Mouse (Mus musculus) lung, postnatal 0 days (tissue): ENCODE results near the gene Fam71f1. TPM values are rescaled to one million over a fixed set of nuclear protein-coding genes. Genes with fewer than 3 reads are reported as not detected.

ENCODE experiments used
- ATAC-seq: fragments of 200-750 bp; cut with Nextera tagmentation; 2 replicates; pipeline ENCODE4 v1.8.0; 2017; ENCODE audit warnings: moderate library complexity
- DNase-seq: peaks from one replicate; pipeline ENCODE4 v3.0.0-alpha.2; 2016; ENCODE audit warnings: low spot score
- H3K27ac ChIP-seq: fragments of 300-500 bp; sonication (generic); 2 replicates; pipeline ENCODE4 v1.5.1; 2014; ENCODE audit warnings: antibody characterized with exemption, mild to moderate bottlenecking, low read length, mixed read lengths
- H3K27me3 ChIP-seq: fragments of 300-500 bp; sonication (generic); replicated peaks from 2 replicates; pipeline ENCODE4 v1.6.1; 2014; ENCODE audit warnings: low read length, mixed read lengths; ENCODE audit not compliant: insufficient read depth
- H3K36me3 ChIP-seq: fragments of 300-500 bp; sonication (generic); 2 replicates; pipeline ENCODE4 v1.6.1; 2014; ENCODE audit warnings: low read length, mixed read lengths; ENCODE audit not compliant: insufficient read depth
- H3K4me1 ChIP-seq: fragments of 300-500 bp; sonication (generic); 2 replicates; pipeline ENCODE4 v1.6.1; 2014; ENCODE audit warnings: antibody characterized with exemption, low read depth, low read length, mixed read lengths; ENCODE audit not compliant: insufficient read depth
- H3K4me2 ChIP-seq: fragments of 300-500 bp; sonication (generic); replicated peaks from 2 replicates; pipeline ENCODE4 v1.6.1; 2014; ENCODE audit warnings: low read depth, mild to moderate bottlenecking, low read length, moderate library complexity, mixed read lengths
- H3K4me3 ChIP-seq: fragments of 300-500 bp; sonication (generic); 2 replicates; pipeline ENCODE4 v1.5.1; 2014; ENCODE audit warnings: low read depth, low read length
- H3K9ac ChIP-seq: fragments of 300-500 bp; sonication (generic); replicated peaks from 2 replicates; pipeline ENCODE4 v1.6.1; 2014; ENCODE audit warnings: low read depth, mild to moderate bottlenecking
- H3K9me3 ChIP-seq: fragments of 300-500 bp; sonication (generic); 2 replicates; pipeline ENCODE4 v1.6.1; 2016; ENCODE audit warnings: low read length, mixed read lengths
- CTCF ChIP-seq: IDR thresholded peaks from 2 replicates; pipeline ENCODE4 v1.5.1; 2016; ENCODE audit warnings: antibody characterized with exemption, mild to moderate bottlenecking
- EP300 ChIP-seq: IDR thresholded peaks from 2 replicates; pipeline ENCODE4 v1.6.1; 2016; ENCODE audit warnings: antibody characterized with exemption, mild to moderate bottlenecking, control low read depth
- WGBS: fragments of 180-500 bp; shearing (Covaris S2); extraction: QIAGEN DNeasy Blood & Tissue Kit; methylation state at CpG from one replicate; pipeline ENCODE4 v1.1.7; 2014; 5-methylcytosine and 5-hydroxymethylcytosine counted together
- polyA plus RNA-seq: library from polyadenylated mRNA; unstranded; fragments of >200 nt; fragmentation: Nextera tagmentation; extraction: Ambion mirVana; gene quantifications from 2 replicates; pipeline ENCODE4 v1.2.1, GENCODE M21; 2015

The Fam71f1 gene
- polyA plus RNA-seq, 1 experiment from 2014 or later = not detected

- Histone ChIP-seq H3K4me2 (no peak overlapping the region), H3K9ac (no peak overlapping the region), H3K4me1 (no peaks in the 10 kb centered on the region; the same call in 1 of the 2 replicates), H3K9me3 (no peaks in the 10 kb centered on the region), H3K27me3 (no peaks in the 10 kb centered on the region), H3K4me3 (no peak overlapping the region), H3K27ac (no peak overlapping the region), H3K36me3 (no peaks in the 10 kb centered on the region)
- TF ChIP-seq CTCF (no peak), EP300 (no peak)
- no peak for DNase-seq
- 49% methylated on average over 2 of the region's 2 CpGs for WGBS
- no peak for ATAC-seq
Observed at GRCm38 (mm10) chr6:29382442-29382841, 63.5 kb downstream of the Fam71f1 start.

Other genes starting within 250 kb of the Fam71f1 start
- 16.9 and 19.1 TPM in 2 replicates for gene Rbm28, start 154.1 kb upstream of the Fam71f1 start, polyA plus RNA-seq
- 2.0 and 2.5 TPM in 2 replicates for gene Prrt4, start 139.6 kb upstream of the Fam71f1 start, polyA plus RNA-seq
- 93.8 and 106 TPM in 2 replicates for gene Impdh1, start 102.8 kb upstream of the Fam71f1 start, polyA plus RNA-seq
- 126 and 150 TPM in 2 replicates for gene Hilpda, start 46.7 kb upstream of the Fam71f1 start, polyA plus RNA-seq
- gene Fam71f2, start 39.5 kb upstream of the Fam71f1 start, polyA plus RNA-seq = 0.79 and 1.2 TPM in 2 replicates
- 232 and 238 TPM in 2 replicates for gene Calu, start 28.9 kb downstream of the Fam71f1 start, polyA plus RNA-seq
- gene Opn1sw, start 69.3 kb downstream of the Fam71f1 start, polyA plus RNA-seq = 0.30 and 0.56 TPM in 2 replicates
- gene Ccdc136, start 77.2 kb downstream of the Fam71f1 start, polyA plus RNA-seq = 3.0 and 4.6 TPM in 2 replicates
- gene Flnc, start 114.1 kb downstream of the Fam71f1 start, polyA plus RNA-seq = 1.2 and 1.5 TPM in 2 replicates
- 264 and 293 TPM in 2 replicates for gene Atp6v1f, start 148.6 kb downstream of the Fam71f1 start, polyA plus RNA-seq
- not detected in 2 replicates for gene Atp6v1fnb, start 152.3 kb downstream of the Fam71f1 start, polyA plus RNA-seq
- 4.0 and 4.8 TPM in 2 replicates for gene Kcp, start 188.8 kb downstream of the Fam71f1 start, polyA plus RNA-seq
- 8.5 and 8.6 TPM in 2 replicates for gene Irf5, start 207.5 kb downstream of the Fam71f1 start, polyA plus RNA-seq